Mouse (Mus musculus) cerebral cortex, adult 2 months (tissue): ENCODE measurements around the gene Ciao2a.

Experiments used
- WGBS: fragments of 180-500 bp; shearing (Covaris S2); methylation state at CpG from one replicate; pipeline ENCODE4 v1.1.7; 2018; 5-methylcytosine and 5-hydroxymethylcytosine counted together

Gene Ciao2a

GRCm38 (mm10) chr9:66126456-66127192, at the start of gene Ciao2a, which contains the start of gene Snx1:
Gene Ciao2a (plus strand): TSS chr9:66126611.
Gene Snx1 (minus strand): TSS chr9:66126587.
- WGBS: under 1% methylated on average over 34 of the region's 34 CpGs

GRCm38 (mm10) chr9:66078072-66078471, 48.3 kb upstream of the Ciao2a start:
- WGBS: 82% methylated on average over 3 of the region's 3 CpGs

- 35% methylated on average over 14 of the region's 14 CpGs for WGBS
These were observed 47.9 kb upstream of the Ciao2a start for GRCm38 (mm10) chr9:66078493-66078892.

GRCm38 (mm10) chr9:66080804-66081459, 45.5 kb upstream of the Ciao2a start:
- WGBS: over 99% methylated on average over 3 of the region's 3 CpGs

GRCm38 (mm10) chr9:66081999-66082398, 44.4 kb upstream of the Ciao2a start:
- WGBS: 92% methylated on average over 4 of the region's 4 CpGs

- 82% methylated on average over 3 of the region's 3 CpGs for WGBS
These were observed 42.2 kb upstream of the Ciao2a start for GRCm38 (mm10) chr9:66084171-66084570.

GRCm38 (mm10) chr9:66087062-66087461, 39.3 kb upstream of the Ciao2a start:
- WGBS: 93% methylated on average over 7 of the region's 7 CpGs

- WGBS: 53% methylated on average over 4 of the region's 4 CpGs
These were observed 38.0 kb upstream of the Ciao2a start for GRCm38 (mm10) chr9:66088411-66088810.

- 45% methylated on average over 13 of the region's 13 CpGs for WGBS
These were observed 35.7 kb upstream of the Ciao2a start for GRCm38 (mm10) chr9:66090593-66091244.

GRCm38 (mm10) chr9:66091327-66092231, 34.8 kb upstream of the Ciao2a start:
- WGBS: 67% methylated on average over 6 of the region's 6 CpGs

GRCm38 (mm10) chr9:66092664-66093063, 33.7 kb upstream of the Ciao2a start:
- 78% methylated on average over 2 of the region's 2 CpGs for WGBS

GRCm38 (mm10) chr9:66101577-66101976, 24.8 kb upstream of the Ciao2a start:
- 67% methylated on average over 8 of the region's 8 CpGs for WGBS

GRCm38 (mm10) chr9:66102668-66103067, 23.7 kb upstream of the Ciao2a start:
- WGBS: 38% methylated on average over 6 of the region's 6 CpGs

- WGBS: 93% methylated on average over 4 of the region's 4 CpGs
These were observed 21.8 kb upstream of the Ciao2a start for GRCm38 (mm10) chr9:66104601-66105000.

- 83% methylated on average over 8 of the region's 8 CpGs for WGBS
These were observed 21.2 kb upstream of the Ciao2a start for GRCm38 (mm10) chr9:66105168-66105567.

- 100% methylated on average over 1 of the region's 1 CpGs for WGBS
These were observed 16.8 kb upstream of the Ciao2a start for GRCm38 (mm10) chr9:66109574-66109973.

GRCm38 (mm10) chr9:66110126-66110525, 16.3 kb upstream of the Ciao2a start:
- WGBS: 59% methylated on average over 8 of the region's 8 CpGs

- WGBS: 65% methylated on average over 8 of the region's 8 CpGs
These were observed 15.6 kb upstream of the Ciao2a start for GRCm38 (mm10) chr9:66110611-66111379.

GRCm38 (mm10) chr9:66114341-66114740, 12.1 kb upstream of the Ciao2a start:
- 88% methylated on average over 3 of the region's 3 CpGs for WGBS

- WGBS: 20% methylated on average over 8 of the region's 8 CpGs
These were observed 9.5 kb upstream of the Ciao2a start for GRCm38 (mm10) chr9:66116890-66117289.

GRCm38 (mm10) chr9:66119498-66119897, 6.9 kb upstream of the Ciao2a start:
- 47% methylated on average over 2 of the region's 2 CpGs for WGBS
